Mouse (Mus musculus): ENCODE data around the gene Gm20920. TPM values are rescaled to one million over a fixed set of nuclear protein-coding genes. Genes with fewer than 3 reads are reported as not detected.
"Not testable (repeated sequence)": the region's sequence is repeated elsewhere in the genome, so short reads cannot be mapped to it uniquely, and the experiment has no call there.

Gene Gm20920
- polyA plus RNA-seq (2012), result not detected in 2 replicates

- TF ChIP-seq GATA1 (IDR thresholded peaks at IDR 0.05; ENCODE audit: low read length), result not testable (repeated sequence)
Observed at GRCm38 (mm10) chrY:51851820-51852219, at the start of gene Gm20920. Gene Gm20920 (plus strand): TSS chrY:51852120.
